In the genomic region with DNA sequence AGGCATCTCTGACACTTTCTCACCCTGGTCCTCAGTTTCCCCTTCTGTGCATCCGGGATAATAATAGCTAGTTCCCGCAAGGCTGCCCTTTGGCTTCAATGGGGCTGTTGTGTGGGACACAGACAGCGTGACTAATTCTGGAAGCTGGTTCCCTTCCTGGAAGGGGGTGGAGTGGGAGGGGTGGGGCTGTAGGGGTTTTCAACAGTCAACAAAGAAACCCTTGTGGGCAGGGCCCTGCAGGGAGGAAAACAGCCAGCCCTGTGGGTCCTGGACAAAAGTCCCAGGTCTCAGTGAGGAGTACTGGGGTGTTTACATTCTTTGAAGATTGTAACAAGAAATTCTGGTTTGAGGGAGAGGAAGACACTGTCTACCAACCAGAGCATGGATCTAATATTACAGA, we compare ENCODE assay signal across 10 mouse cellular contexts. TPM values are rescaled to one million over a fixed set of nuclear protein-coding genes. Genes with fewer than 3 reads are reported as not detected.
A peak's percentile ranks its signal among the peaks of the same experiment; 100 is the strongest.
DNase-seq lines count a peak whose midpoint lies in the region; ATAC-seq and TF ChIP-seq lines count a peak whose summit lies in the region.
"Had no signal": no experiment of that assay in that cellular context is flagged by ENCODE, and none has a peak within 500 bp of the region (broad histone marks: within the 10 kb centered on the region; RNA-seq: fewer than 3 reads in every experiment).

No protein-coding gene starts in this region.

- DNase-seq in gastrocnemius, postnatal 14 days: peak; percentile 66
- no peak for DNase-seq in gastrocnemius, postnatal 10 days
- DNase-seq in 416B (ENCODE audit: low read depth): peak; percentile 37
- peak; percentile 31 for DNase-seq in embryo, embryonic 9.5 days (ENCODE audit: extremely low spot score)
- peak; percentile 43 for DNase-seq in lung, postnatal 14 days
- DNase-seq in midbrain, postnatal 0 days (ENCODE audit: low spot score): no peak

- H3K4me2 ChIP-seq in intestine, embryonic 15.5 days (replicated peaks): no peak overlapping the region
- no peak overlapping the region for H3K4me2 ChIP-seq in midbrain, postnatal 0 days (ENCODE audit: low read depth, low read length, poor library complexity, severe bottlenecking)
- H3K4me2 ChIP-seq: hindbrain, embryonic 15.5 days had no signal

- peaks cover 11% of the 10 kb centered on the region; the same call in 1 of the 2 replicates for H3K4me1 ChIP-seq in intestine, embryonic 15.5 days (replicated peaks)
- H3K4me1 ChIP-seq in midbrain, postnatal 0 days (ENCODE audit: insufficient read depth, low read length): no peaks in the 10 kb centered on the region
- H3K4me1 ChIP-seq: hindbrain, embryonic 15.5 days had no signal

- no peaks in the 10 kb centered on the region for H3K36me3 ChIP-seq in intestine, embryonic 15.5 days
- H3K36me3 ChIP-seq in midbrain, postnatal 0 days (ENCODE audit: insufficient read depth, low read length): no peaks in the 10 kb centered on the region
- H3K36me3 ChIP-seq: hindbrain, embryonic 15.5 days had no signal

- no peak overlapping the region for H3K4me3 ChIP-seq in intestine, embryonic 15.5 days (replicated peaks)
- H3K4me3 ChIP-seq in midbrain, postnatal 0 days (ENCODE audit: low read depth, low read length): no peak overlapping the region
- H3K4me3 ChIP-seq: hindbrain, embryonic 15.5 days had no signal

- no peak overlapping the region for H3K9ac ChIP-seq in intestine, embryonic 15.5 days
- H3K9ac ChIP-seq in midbrain, postnatal 0 days (replicated peaks; ENCODE audit: low read length, poor library complexity, severe bottlenecking): no peak overlapping the region
- H3K9ac ChIP-seq: hindbrain, embryonic 15.5 days had no signal

- H3K27me3 ChIP-seq in intestine, embryonic 15.5 days (replicated peaks): no peaks in the 10 kb centered on the region
- H3K27me3 ChIP-seq in midbrain, postnatal 0 days (ENCODE audit: insufficient read depth, low read length): no peaks in the 10 kb centered on the region
- H3K27me3 ChIP-seq: hindbrain, embryonic 15.5 days had no signal

- ATAC-seq in intestine, embryonic 15.5 days: peak; percentile 63
- ATAC-seq in midbrain, postnatal 0 days (ENCODE audit: low FRiP score): no peak
- no peak for ATAC-seq in CD4-positive, CD25-positive, alpha-beta regulatory T cell, adult 4 months

- intact Hi-C loops in gastrocnemius, postnatal 14 days (cut with DNase I; ENCODE audit: low total_unique reads): no loop called here

- WGBS in intestine, embryonic 15.5 days: 49% methylated on average over 3 of the region's 3 CpGs
- 15% methylated on average over 3 of the region's 3 CpGs for WGBS in midbrain, postnatal 0 days

- H3K9me3 ChIP-seq in intestine, embryonic 15.5 days: no peaks in the 10 kb centered on the region
- H3K9me3 ChIP-seq in midbrain, postnatal 0 days (ENCODE audit: low read length): no peaks in the 10 kb centered on the region
- H3K9me3 ChIP-seq: hindbrain, embryonic 15.5 days had no signal

- no peak for TF ChIP-seq CTCF in midbrain, postnatal 0 days (IDR thresholded peaks at IDR 0.05)

- no peak overlapping the region for H3K27ac ChIP-seq in intestine, embryonic 15.5 days
- H3K27ac ChIP-seq in midbrain, postnatal 0 days (ENCODE audit: low read depth, low read length): no peak overlapping the region
- H3K27ac ChIP-seq: hindbrain, embryonic 15.5 days had no signal

RNA-seq across cellular contexts. Expression of a gene that starts 8.7 kb away (rescaled TPM):
- 1 to 10 TPM; 1.9 to 3.3 TPM for total RNA-seq in gastrocnemius, postnatal 14 days (2021)
- total RNA-seq in gastrocnemius, postnatal 10 days (2021): 1 to 10 TPM; 2.9 TPM
- 70.8 and 77.4 TPM in 2 replicates for polyA plus RNA-seq in intestine, embryonic 15.5 days (2015; fragmentation: Nextera tagmentation; extraction: Ambion mirVana)
- 3.7 TPM in 1 of 2 replicates, not detected in the other for total RNA-seq in midbrain, postnatal 0 days (2014; rRNA removed)
- 0.47 TPM in 1 of 2 replicates, not detected in the other for polyA plus RNA-seq in midbrain, postnatal 0 days (2015; fragmentation: Nextera tagmentation; extraction: Ambion mirVana)
- polyA plus RNA-seq in CD4-positive, CD25-positive, alpha-beta regulatory T cell, adult 4 months (2017; shearing (Covaris generic)): under 1 TPM in 1 of 2 experiments, not detected in 1; 0.27 TPM
- polyA plus RNA-seq: neural tube, embryonic 14.5 days had no signal

RNA-seq across cellular contexts. Expression of a gene that starts 26.0 kb away (rescaled TPM):
- total RNA-seq in gastrocnemius, postnatal 14 days (2021): 1 to 10 TPM; 6.2 to 8.7 TPM
- total RNA-seq in gastrocnemius, postnatal 10 days (2021): 1 to 10 TPM; 8.4 to 9.9 TPM
- 1.5 TPM in 2 replicates for polyA plus RNA-seq in intestine, embryonic 15.5 days (2015; fragmentation: Nextera tagmentation; extraction: Ambion mirVana)
- 1.2 and 1.3 TPM in 2 replicates for total RNA-seq in midbrain, postnatal 0 days (2014; rRNA removed)
- polyA plus RNA-seq in midbrain, postnatal 0 days (2015; fragmentation: Nextera tagmentation; extraction: Ambion mirVana): 0.56 and 0.81 TPM in 2 replicates
- not detected for polyA plus RNA-seq in CD4-positive, CD25-positive, alpha-beta regulatory T cell, adult 4 months (2017; shearing (Covaris generic))
- polyA plus RNA-seq: neural tube, embryonic 14.5 days had no signal

RNA-seq across cellular contexts. Expression of a gene that starts 28.2 kb away (rescaled TPM):
- total RNA-seq in gastrocnemius, postnatal 14 days (2021): 1,000 to 10,000 TPM; 1,292 to 1,295 TPM
- total RNA-seq in gastrocnemius, postnatal 10 days (2021): 1,000 to 10,000 TPM; 1,112 to 1,150 TPM
- 64.5 and 80.1 TPM in 2 replicates for polyA plus RNA-seq in intestine, embryonic 15.5 days (2015; fragmentation: Nextera tagmentation; extraction: Ambion mirVana)
- total RNA-seq in midbrain, postnatal 0 days (2014; rRNA removed): 7.0 and 7.4 TPM in 2 replicates
- polyA plus RNA-seq in midbrain, postnatal 0 days (2015; fragmentation: Nextera tagmentation; extraction: Ambion mirVana): 20.4 and 22.2 TPM in 2 replicates
- not detected for polyA plus RNA-seq in CD4-positive, CD25-positive, alpha-beta regulatory T cell, adult 4 months (2017; shearing (Covaris generic))

RNA-seq across cellular contexts. Expression of a gene that starts 29.9 kb away (rescaled TPM):
- total RNA-seq in gastrocnemius, postnatal 14 days (2021): 1 to 10 TPM; 7.6 to 9.6 TPM
- total RNA-seq in gastrocnemius, postnatal 10 days (2021): 1 to 10 TPM; 6.8 to 7.8 TPM
- 37.9 and 47.0 TPM in 2 replicates for polyA plus RNA-seq in intestine, embryonic 15.5 days (2015; fragmentation: Nextera tagmentation; extraction: Ambion mirVana)
- total RNA-seq in midbrain, postnatal 0 days (2014; rRNA removed): 0.49 and 2.6 TPM in 2 replicates
- polyA plus RNA-seq in midbrain, postnatal 0 days (2015; fragmentation: Nextera tagmentation; extraction: Ambion mirVana): 0.62 TPM in 1 of 2 replicates, not detected in the other
- 10 to 100 TPM in 1 of 2 experiments, 1 to 10 TPM in 1; 6.0 to 12.2 TPM for polyA plus RNA-seq in CD4-positive, CD25-positive, alpha-beta regulatory T cell, adult 4 months (2017; shearing (Covaris generic))

RNA-seq across cellular contexts. Expression of a gene that starts 33.9 kb away (rescaled TPM):
- 1 to 10 TPM; 2.0 to 2.1 TPM for total RNA-seq in gastrocnemius, postnatal 14 days (2021)
- 1 to 10 TPM; 2.4 to 2.6 TPM for total RNA-seq in gastrocnemius, postnatal 10 days (2021)
- 20.3 and 20.7 TPM in 2 replicates for polyA plus RNA-seq in intestine, embryonic 15.5 days (2015; fragmentation: Nextera tagmentation; extraction: Ambion mirVana)
- total RNA-seq in midbrain, postnatal 0 days (2014; rRNA removed): 189 and 285 TPM in 2 replicates
- 455 and 516 TPM in 2 replicates for polyA plus RNA-seq in midbrain, postnatal 0 days (2015; fragmentation: Nextera tagmentation; extraction: Ambion mirVana)
- not detected for polyA plus RNA-seq in CD4-positive, CD25-positive, alpha-beta regulatory T cell, adult 4 months (2017; shearing (Covaris generic))

Comparison
In these comparisons a context has a peak if more than half of its experiments do, and no peak if none do; other contexts are left out.
1. DNase-seq: peak in gastrocnemius, postnatal 14 days (single experiment), 416B (single experiment), embryo, embryonic 9.5 days (single experiment) and lung, postnatal 14 days (single experiment); none in gastrocnemius, postnatal 10 days (single experiment) and midbrain, postnatal 0 days (single experiment).
2. RNA of a gene that starts 28.2 kb away (total RNA-seq): 1,292 to 1,295 TPM in gastrocnemius, postnatal 14 days and 1,112 to 1,150 TPM in gastrocnemius, postnatal 10 days; 7.0 to 7.4 TPM in midbrain, postnatal 0 days; every median in the first group is over 100 times any median in the second.